Mouse (Mus musculus): ENCODE results near the gene Lck.
"Not testable (repeated sequence)": the region's sequence is repeated elsewhere in the genome, so short reads cannot be mapped to it uniquely, and the experiment has no call there.

Gene Lck

DNA sequence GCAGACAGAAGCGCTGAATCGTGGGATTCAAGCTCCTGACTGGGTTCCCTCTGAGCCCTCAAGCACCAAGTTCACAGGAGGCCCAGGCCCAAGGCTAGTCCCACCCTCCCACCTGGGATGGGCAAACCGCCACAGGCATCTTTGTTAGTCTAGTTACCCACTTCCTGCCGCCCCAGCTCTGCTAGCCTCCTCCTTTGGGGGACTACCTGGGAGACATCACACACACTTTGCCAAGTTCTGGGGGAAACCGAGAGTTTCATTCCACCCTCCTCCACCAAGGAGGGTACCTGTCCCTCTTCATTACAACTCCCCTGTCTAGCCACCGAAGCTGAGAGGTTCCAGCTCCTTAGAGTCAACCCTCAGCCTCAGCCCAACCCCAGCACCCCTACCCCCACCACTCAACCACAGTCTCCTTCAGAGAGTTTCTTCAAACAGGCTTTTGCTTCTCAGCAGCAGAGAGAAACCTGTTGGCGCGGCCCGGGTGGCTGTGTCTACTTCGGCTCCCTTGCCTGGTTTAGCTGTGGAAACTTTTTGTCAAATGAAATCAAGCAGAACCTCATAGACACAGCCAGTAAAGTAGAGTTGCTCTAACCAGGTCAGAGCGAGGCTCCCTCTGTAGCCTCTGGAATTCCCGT lies 15.0 kb downstream of the Lck start:
- in situ Hi-C loops (cut with MboI; ENCODE audit: low pct_unique_long_range_greater_than_20kb in 1 of 2, low sequenced_read_pairs in 2 of 2, unreplicated experiment in 1 of 2), result no loop called here

- in situ Hi-C loops (cut with MboI; ENCODE audit: low pct_unique_long_range_greater_than_20kb in 1 of 2, low sequenced_read_pairs in 2 of 2, unreplicated experiment in 1 of 2), result no loop called here
Measured at GRCm38 (mm10) chr4:129557256-129557808, 16.1 kb downstream of the Lck start.

DNA sequence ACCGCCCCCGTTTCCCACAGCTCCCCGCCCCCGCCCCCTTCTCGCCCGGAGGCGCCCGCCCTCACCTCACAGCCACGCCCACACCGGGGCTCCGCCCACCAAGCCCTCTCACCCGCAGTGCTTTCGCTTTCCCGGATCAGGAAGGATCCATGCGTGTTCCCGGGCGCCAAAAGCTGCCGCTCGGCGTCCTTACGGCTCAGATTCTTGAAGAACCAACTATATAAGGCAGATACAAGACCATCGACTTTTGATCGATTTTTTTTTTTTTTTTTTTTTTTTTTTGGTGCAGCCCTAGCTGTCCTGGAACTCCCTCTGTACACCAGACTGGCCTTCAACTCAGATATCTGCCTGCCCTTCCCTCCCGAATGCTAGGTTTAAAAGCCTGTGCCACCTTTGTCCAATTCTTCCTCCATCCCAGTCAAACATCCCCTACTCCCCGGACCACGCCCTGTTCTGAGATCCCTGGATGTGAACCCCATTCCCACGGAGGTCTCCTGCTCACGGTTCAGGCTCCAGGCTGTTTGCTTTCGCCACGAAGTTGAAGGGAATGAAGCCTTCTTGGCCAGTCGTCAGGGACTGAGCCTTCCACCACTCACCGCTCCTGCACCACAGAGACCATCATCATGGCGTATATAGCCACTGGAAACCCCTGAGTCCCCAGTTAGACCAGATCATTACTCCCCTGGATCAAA lies 16.8 kb downstream of the Lck start:
- in situ Hi-C loops (cut with MboI; ENCODE audit: low pct_unique_long_range_greater_than_20kb in 1 of 2, low sequenced_read_pairs in 2 of 2, unreplicated experiment in 1 of 2), result no loop called here

DNA sequence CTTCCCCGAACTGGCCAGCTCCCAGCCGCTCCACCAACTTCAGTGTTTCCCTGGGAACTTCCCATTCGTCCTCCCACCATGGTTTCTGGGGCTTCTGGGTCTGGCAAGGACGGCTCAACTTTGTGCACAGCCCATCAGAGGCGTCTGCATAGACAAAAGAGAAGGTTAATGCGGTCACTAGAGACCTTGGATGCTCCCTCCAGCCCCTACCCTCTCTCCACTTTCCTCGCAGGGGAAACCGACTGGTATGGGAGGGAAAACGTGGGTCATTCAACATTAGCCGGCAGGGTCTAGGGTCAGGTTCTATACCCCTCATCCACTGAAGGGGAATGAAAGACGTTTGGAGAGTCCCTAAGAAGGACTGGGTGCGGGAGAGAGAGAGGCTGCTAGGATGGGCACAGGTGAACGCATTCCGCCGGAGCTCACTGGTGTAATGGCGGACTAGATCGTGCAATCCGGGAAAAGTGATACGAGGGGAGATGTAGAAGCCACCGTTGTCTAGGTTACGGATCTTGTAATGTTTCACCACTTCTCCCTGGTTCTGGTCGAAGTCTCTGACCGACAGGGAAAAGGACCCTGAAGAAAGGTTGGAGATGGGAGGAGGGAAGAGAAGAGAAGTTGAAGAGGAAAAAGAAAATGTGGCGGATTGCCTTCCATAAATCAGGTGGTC lies 17.4 kb downstream of the Lck start:
- in situ Hi-C loops (cut with MboI; ENCODE audit: low pct_unique_long_range_greater_than_20kb in 1 of 2, low sequenced_read_pairs in 2 of 2, unreplicated experiment in 1 of 2), result no loop called here

GRCm38 (mm10) chr4:129555421-129555861 lies 18.0 kb downstream of the Lck start:
- in situ Hi-C loops (cut with MboI; ENCODE audit: low pct_unique_long_range_greater_than_20kb in 1 of 2, low sequenced_read_pairs in 2 of 2, unreplicated experiment in 1 of 2), result no loop called here

DNA sequence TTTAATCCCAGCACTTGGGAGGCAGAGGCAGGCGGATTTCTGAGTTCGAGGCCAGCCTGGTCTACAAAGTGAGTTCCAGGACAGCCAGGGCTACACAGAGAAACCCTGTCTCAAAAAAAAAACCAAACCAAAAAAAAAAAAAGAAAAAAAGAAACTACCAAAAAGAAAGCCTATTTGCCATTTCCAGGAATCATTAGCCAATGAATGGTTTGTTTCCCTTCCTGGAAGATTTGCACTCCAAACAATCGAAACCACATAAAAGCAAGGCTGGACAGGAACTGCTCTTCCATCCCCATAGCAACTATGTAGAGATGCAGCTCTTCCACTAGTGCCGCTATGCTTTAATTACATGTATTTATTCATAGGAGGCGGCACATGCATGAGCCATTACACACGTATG lies 18.9 kb downstream of the Lck start:
- in situ Hi-C loops (cut with MboI; ENCODE audit: low pct_unique_long_range_greater_than_20kb in 1 of 2, low sequenced_read_pairs in 2 of 2, unreplicated experiment in 1 of 2), result not testable (repeated sequence)

DNA sequence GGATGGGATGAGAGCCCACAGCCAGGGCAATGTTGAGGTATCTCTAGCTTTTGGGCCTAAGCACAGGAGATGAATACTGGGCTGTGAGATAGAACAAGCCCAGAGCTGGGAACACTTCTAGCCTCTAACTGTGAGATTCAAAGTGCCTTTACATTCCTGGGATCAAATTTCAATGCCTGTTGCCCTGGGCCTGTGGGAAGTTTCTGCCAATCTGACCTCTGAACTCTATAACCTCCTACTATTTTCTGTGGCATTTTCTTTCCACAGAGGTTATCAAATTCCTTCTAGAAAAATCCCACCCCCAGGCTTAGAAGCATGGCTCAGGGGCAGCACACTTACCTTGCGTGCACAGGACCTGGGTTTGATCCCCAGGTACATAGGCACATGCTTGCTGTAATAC lies 23.1 kb downstream of the Lck start:
- in situ Hi-C loops (cut with MboI; ENCODE audit: low pct_unique_long_range_greater_than_20kb in 1 of 2, low sequenced_read_pairs in 2 of 2, unreplicated experiment in 1 of 2), result no loop called here

DNA sequence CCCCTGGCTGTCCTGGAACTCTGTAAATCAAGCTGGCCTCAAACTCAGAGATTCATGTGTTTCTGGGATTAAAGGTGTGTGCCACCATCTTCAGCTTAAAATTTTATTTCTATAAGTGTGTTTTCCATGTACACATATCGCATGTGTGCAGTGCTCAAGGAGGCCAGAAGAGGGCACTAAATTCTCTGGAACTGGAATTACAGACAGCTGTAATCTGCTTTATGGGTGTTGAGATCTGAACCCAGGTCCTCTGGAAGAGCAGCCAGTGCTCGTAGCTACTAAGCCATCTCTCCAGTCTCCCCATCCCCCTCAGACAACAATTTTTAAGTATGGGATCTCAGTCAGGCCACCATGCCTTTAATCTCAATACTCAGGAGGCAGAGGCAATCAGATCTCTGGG lies 24.1 kb downstream of the Lck start:
- in situ Hi-C loops (cut with MboI; ENCODE audit: low pct_unique_long_range_greater_than_20kb in 1 of 2, low sequenced_read_pairs in 2 of 2, unreplicated experiment in 1 of 2), result no loop called here

GRCm38 (mm10) chr4:129547631-129548030 lies 25.8 kb downstream of the Lck start:
- in situ Hi-C loops (cut with MboI; ENCODE audit: low pct_unique_long_range_greater_than_20kb in 1 of 2, low sequenced_read_pairs in 2 of 2, unreplicated experiment in 1 of 2), result not testable (repeated sequence)

- in situ Hi-C loops (cut with MboI; ENCODE audit: low pct_unique_long_range_greater_than_20kb in 1 of 2, low sequenced_read_pairs in 2 of 2, unreplicated experiment in 1 of 2), result no loop called here
Measured at GRCm38 (mm10) chr4:129544106-129544505, 29.3 kb downstream of the Lck start.

DNA sequence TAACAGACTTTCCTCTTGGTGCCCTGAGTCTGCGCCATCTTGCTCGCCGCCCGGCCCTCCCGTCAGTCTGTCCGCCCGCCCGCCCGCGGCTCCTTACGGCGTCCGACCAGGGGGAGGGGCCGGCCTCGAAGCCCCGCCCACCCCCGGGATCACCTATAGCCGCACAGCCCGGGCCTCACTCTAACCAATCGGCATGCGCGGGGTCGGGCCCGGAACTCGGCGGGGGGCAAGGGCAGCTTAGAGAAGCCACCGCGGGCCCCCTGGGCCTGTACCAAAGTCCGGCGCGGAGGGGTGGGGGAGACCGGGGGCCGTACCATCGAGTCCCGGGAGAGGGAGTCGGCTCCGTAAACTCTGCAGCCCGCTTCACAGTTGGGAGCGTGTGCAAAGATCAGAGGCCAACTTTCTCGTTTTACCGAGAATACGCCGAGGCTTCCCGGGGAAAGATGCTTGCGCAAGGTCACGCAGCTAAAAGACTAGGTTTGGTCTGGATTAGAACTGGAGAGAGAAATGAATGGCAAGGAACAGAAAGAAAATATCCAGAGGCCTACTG lies 30.8 kb downstream of the Lck start, which contains the start of gene Hdac1:
Gene Hdac1, minus strand, starts transcription at position 122 of the 550 bp plus-strand sequence.
- in situ Hi-C loops (cut with MboI; ENCODE audit: low pct_unique_long_range_greater_than_20kb in 1 of 2, low sequenced_read_pairs in 2 of 2, unreplicated experiment in 1 of 2), result no loop called here

- in situ Hi-C loops (cut with MboI; ENCODE audit: low pct_unique_long_range_greater_than_20kb in 1 of 2, low sequenced_read_pairs in 2 of 2, unreplicated experiment in 1 of 2), result no loop called here
Measured at GRCm38 (mm10) chr4:129541868-129542591, 31.4 kb downstream of the Lck start.

DNA sequence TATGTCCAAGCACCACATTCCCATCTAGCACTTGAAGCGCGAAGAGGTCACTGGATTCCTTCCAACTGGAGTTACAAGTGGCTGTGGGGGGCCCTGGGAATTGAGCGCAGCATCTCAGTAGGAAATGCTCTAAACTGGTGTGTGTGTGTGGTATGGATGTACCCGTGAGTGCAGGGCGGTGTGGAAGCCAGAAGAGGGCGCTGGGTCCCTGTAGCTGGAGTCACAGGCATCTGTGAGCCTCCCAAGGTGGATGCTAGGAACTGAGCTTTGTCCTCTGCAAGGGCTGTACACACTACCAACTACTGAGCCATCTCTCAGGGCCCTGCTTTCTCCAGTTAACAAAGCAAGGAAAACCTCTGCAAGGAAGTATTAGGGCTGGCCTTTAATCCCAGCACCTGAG lies 33.4 kb downstream of the Lck start:
- in situ Hi-C loops (cut with MboI; ENCODE audit: low pct_unique_long_range_greater_than_20kb in 1 of 2, low sequenced_read_pairs in 2 of 2, unreplicated experiment in 1 of 2), result no loop called here

DNA sequence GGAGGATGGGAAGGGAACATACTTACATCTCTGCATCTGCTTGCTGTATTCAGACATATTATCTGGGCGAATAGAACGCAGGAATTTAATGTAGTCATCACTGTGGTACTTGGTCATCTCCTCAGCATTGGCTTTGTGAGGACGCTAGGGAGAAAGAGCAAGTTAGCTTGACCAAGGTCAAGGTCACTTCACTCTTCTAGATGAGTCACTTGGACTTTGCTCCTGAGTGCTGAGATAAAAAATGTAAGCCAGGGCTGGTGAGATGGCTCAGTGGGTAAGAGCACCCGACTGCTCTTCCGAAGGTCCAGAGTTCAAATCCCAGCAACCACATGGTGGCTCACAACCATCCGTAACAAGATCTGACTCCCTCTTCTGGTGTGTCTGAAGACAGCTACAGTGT lies 44.5 kb downstream of the Lck start:
- in situ Hi-C loops (cut with MboI; ENCODE audit: low pct_unique_long_range_greater_than_20kb in 1 of 2, low sequenced_read_pairs in 2 of 2, unreplicated experiment in 1 of 2), result not testable (repeated sequence)

GRCm38 (mm10) chr4:129525889-129526288 lies 47.6 kb downstream of the Lck start:
- in situ Hi-C loops (cut with MboI; ENCODE audit: low pct_unique_long_range_greater_than_20kb in 1 of 2, low sequenced_read_pairs in 2 of 2, unreplicated experiment in 1 of 2), result no loop called here

GRCm38 (mm10) chr4:129525338-129525737 lies 48.1 kb downstream of the Lck start:
- in situ Hi-C loops (cut with MboI; ENCODE audit: low pct_unique_long_range_greater_than_20kb in 1 of 2, low sequenced_read_pairs in 2 of 2, unreplicated experiment in 1 of 2), result no loop called here

DNA sequence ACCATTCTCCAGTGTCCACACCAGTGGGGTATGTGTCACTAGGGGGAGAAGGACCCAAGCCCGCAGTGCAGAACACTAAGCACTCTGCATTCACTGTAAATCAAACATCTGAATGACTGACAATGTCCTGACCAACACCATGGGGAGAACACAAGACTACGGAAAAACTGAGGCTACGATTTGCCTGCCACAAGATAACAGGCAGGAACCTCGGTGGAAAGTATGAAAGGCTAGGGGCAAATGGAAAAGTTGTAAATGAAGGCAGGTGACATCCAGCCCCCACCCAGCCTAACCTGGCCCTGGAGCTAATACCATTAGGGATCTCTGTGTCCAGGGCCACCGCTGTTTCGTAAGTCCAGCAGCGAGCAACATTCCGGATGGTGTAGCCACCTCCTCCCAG lies 54.9 kb downstream of the Lck start:
- in situ Hi-C loops (cut with MboI; ENCODE audit: low pct_unique_long_range_greater_than_20kb in 1 of 2, low sequenced_read_pairs in 2 of 2, unreplicated experiment in 1 of 2), result no loop called here

DNA sequence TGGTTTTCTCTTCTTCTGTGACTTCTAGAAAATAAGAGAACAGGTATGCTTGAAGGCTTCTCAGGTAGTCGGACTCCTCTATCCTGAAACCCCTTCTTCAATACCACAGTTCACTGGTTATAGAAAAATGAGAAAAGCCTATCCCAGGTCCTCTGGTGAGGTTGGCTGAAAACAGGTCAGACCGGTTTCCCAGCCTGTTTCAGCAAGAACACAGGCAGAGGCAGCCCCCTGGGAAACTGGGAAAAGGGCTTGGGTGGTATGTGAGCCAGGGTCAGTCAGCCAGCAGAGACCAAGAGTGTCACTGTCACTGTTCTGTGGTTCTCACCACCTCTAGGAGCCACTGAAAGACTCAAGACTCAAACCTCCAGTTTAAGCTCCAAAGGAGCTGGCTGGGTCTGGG lies 56.5 kb downstream of the Lck start:
- in situ Hi-C loops (cut with MboI; ENCODE audit: low pct_unique_long_range_greater_than_20kb in 1 of 2, low sequenced_read_pairs in 2 of 2, unreplicated experiment in 1 of 2), result no loop called here

Data from mouse embryonic stem cell (cell line).